Mouse (Mus musculus) urinary bladder, postnatal 36 days (tissue): ENCODE measurements around the gene Entpd8.

Source experiments
- DNase-seq, 2 experiments: peaks; one replicate each; pipeline ENCODE4 v3.0.0; 2022; ENCODE audit warnings: low spot score in 2 of 2, mixed read lengths in 1 of 2

Entpd8 gene

GRCm38 (mm10) chr2:25095109-25095850 is 15.2 kb downstream of the Entpd8 start, which contains the start of gene Noxa1:
Gene Noxa1 (minus strand): TSS chr2:25095149.
- no peak for DNase-seq

GRCm38 (mm10) chr2:25098005-25098615 is 18.0 kb downstream of the Entpd8 start:
- DNase-seq = peak; percentile 7 to 8

- DNase-seq = peak; percentile 14 to 42
These were observed 18.9 kb downstream of the Entpd8 start for GRCm38 (mm10) chr2:25098956-25099355.

- no peak for DNase-seq
These were observed 19.6 kb downstream of the Entpd8 start for GRCm38 (mm10) chr2:25099703-25100102.

GRCm38 (mm10) chr2:25104122-25104521 is 24.0 kb downstream of the Entpd8 start:
- DNase-seq = no peak

- DNase-seq = no peak
These were observed 25.9 kb downstream of the Entpd8 start for GRCm38 (mm10) chr2:25106045-25106444.

GRCm38 (mm10) chr2:25109487-25109886 is 29.4 kb downstream of the Entpd8 start:
- DNase-seq = no peak

- no peak for DNase-seq
These were observed 30.5 kb downstream of the Entpd8 start for GRCm38 (mm10) chr2:25110505-25111183.

GRCm38 (mm10) chr2:25111184-25111791 is 31.2 kb downstream of the Entpd8 start:
- DNase-seq = peak in 1 of 2 experiments; percentile 15

GRCm38 (mm10) chr2:25114308-25114707 is 34.2 kb downstream of the Entpd8 start:
- no peak for DNase-seq

GRCm38 (mm10) chr2:25115442-25115841 is 35.3 kb downstream of the Entpd8 start:
- DNase-seq = no peak

GRCm38 (mm10) chr2:25120963-25121362 is 40.9 kb downstream of the Entpd8 start:
- DNase-seq = no peak

- DNase-seq = no peak
These were observed 42.6 kb downstream of the Entpd8 start for GRCm38 (mm10) chr2:25122666-25123065.

GRCm38 (mm10) chr2:25123527-25123926 is 43.4 kb downstream of the Entpd8 start:
- no peak for DNase-seq

- DNase-seq = no peak
These were observed 44.3 kb downstream of the Entpd8 start for GRCm38 (mm10) chr2:25124411-25124810.

- DNase-seq = no peak
These were observed 45.0 kb downstream of the Entpd8 start for GRCm38 (mm10) chr2:25125146-25125545.

GRCm38 (mm10) chr2:25126011-25127010 is 46.2 kb downstream of the Entpd8 start:
- DNase-seq = no peak

GRCm38 (mm10) chr2:25127206-25127605 is 47.1 kb downstream of the Entpd8 start:
- peak; percentile 45 to 65 for DNase-seq

- no peak for DNase-seq
These were observed 48.0 kb downstream of the Entpd8 start for GRCm38 (mm10) chr2:25128072-25128471.

GRCm38 (mm10) chr2:25131601-25132000 is 51.5 kb downstream of the Entpd8 start:
- no peak for DNase-seq
